Mouse (Mus musculus) left cerebral cortex, postnatal 25 days (tissue): ENCODE data around the gene Cdh15. TPM values are rescaled to one million over a fixed set of nuclear protein-coding genes. Genes with fewer than 3 reads are reported as not detected.

Source experiments
- total RNA-seq, 2 experiments: library from RNA; stranded (reverse); gene quantifications; 2 replicates each; pipeline ENCODE4 v1.2.3; 2021

The Cdh15 gene
- total RNA-seq, 2 experiments from 2014 or later, result 0.41 to 0.62 TPM

Other genes with a start within 250 kb of the Cdh15 start
- gene Galns, start 236.5 kb upstream of the Cdh15 start, total RNA-seq, result 1 to 10 TPM; 7.4 to 9.1 TPM
- gene Trappc2l, start 236.3 kb upstream of the Cdh15 start, total RNA-seq, result 10 to 100 TPM; 81.3 to 87.8 TPM
- not detected for gene Pabpn1l, start 225.2 kb upstream of the Cdh15 start, total RNA-seq
- gene Cbfa2t3, start 148.9 kb upstream of the Cdh15 start, total RNA-seq, result 10 to 100 TPM; 31.7 to 41.5 TPM
- 10 to 100 TPM; 20.5 to 22.8 TPM for gene Acsf3, start 72.5 kb upstream of the Cdh15 start, total RNA-seq
- 100 to 1,000 TPM; 147 to 152 TPM for gene Ankrd11, start 194.3 kb downstream of the Cdh15 start, total RNA-seq
- 10 to 100 TPM; 64.3 to 68.6 TPM for gene Spg7, start 215.0 kb downstream of the Cdh15 start, total RNA-seq